Mouse (Mus musculus) cerebellum, adult 2 months (tissue): Measurements from ENCODE around the gene Slc6a1.

Experiments
- CTCF ChIP-seq: fragments of 200-500 bp; IDR thresholded peaks from 2 replicates; pipeline ENCODE4 v1.5.1; 2011; ENCODE audit warnings: low read depth, mild to moderate bottlenecking, control low read depth, low read length, moderate library complexity, borderline replicate concordance; ENCODE audit not compliant: insufficient read depth
- POLR2A ChIP-seq: fragments of 200-500 bp; IDR thresholded peaks from 2 replicates; pipeline ENCODE4 v1.6.1; 2011; ENCODE audit warnings: low read length, control low read depth, borderline replicate concordance; ENCODE audit not compliant: insufficient read depth

- no peak for TF ChIP-seq CTCF
- TF ChIP-seq POLR2A, result no peak
These were observed 75.7 kb downstream of the Slc6a1 start for GRCm38 (mm10) chr6:114358171-114358570.
